Mouse (Mus musculus) cerebellum, postnatal 14 days (tissue): ENCODE results near the gene Lrrc45.
"Not testable (repeated sequence)": the region's sequence is repeated elsewhere in the genome, so short reads cannot be mapped to it uniquely, and the experiment has no call there.

ENCODE experiments used
- DNase-seq, 2 experiments: peaks; one replicate each; pipeline ENCODE4 v3.0.0; 2021; ENCODE audit warnings: mixed read lengths in 2 of 2

Lrrc45 gene

GRCm38 (mm10) chr11:120728530-120729240, 15.0 kb downstream of the Lrrc45 start:
- DNase-seq = no peak

DNA sequence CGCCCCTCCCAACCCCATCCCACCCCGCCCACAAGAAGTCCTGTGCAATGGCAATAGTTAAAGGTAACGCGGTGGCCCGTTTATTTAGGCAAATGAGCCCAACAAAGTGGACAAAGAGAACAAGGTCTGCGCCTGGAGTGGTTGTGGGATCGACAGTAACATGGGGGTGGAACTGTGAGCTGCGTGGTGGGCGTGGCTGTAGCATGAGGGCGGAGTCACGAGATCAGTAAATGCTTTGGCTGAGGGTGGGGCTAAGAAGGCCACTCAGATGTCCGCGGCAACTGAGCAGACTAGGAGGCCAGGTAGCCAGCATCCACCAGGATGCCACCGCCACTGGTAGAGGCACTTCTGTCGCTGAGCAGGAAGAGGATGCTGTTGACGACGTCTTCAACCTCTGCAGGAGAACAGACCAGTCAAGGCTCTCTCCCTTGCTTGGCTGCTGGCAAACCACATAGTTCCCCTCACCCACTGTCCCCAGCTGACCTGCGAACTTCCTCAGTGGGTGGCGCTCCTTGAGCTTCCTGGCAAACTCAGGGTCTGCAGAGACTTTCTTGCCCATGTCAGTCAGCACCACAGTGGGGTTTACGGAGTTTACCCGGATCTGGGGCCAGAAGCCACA, 15.8 kb downstream of the Lrrc45 start:
- not testable (repeated sequence) for DNase-seq

- DNase-seq = no peak
Observed at GRCm38 (mm10) chr11:120730331-120730870, 16.7 kb downstream of the Lrrc45 start.

GRCm38 (mm10) chr11:120731395-120731794, 17.7 kb downstream of the Lrrc45 start:
- no peak for DNase-seq

- DNase-seq = no peak
Observed at GRCm38 (mm10) chr11:120731858-120732680, 18.3 kb downstream of the Lrrc45 start, which contains the start of gene Cbr2. Gene Cbr2 (minus strand): TSS chr11:120732114.

DNA sequence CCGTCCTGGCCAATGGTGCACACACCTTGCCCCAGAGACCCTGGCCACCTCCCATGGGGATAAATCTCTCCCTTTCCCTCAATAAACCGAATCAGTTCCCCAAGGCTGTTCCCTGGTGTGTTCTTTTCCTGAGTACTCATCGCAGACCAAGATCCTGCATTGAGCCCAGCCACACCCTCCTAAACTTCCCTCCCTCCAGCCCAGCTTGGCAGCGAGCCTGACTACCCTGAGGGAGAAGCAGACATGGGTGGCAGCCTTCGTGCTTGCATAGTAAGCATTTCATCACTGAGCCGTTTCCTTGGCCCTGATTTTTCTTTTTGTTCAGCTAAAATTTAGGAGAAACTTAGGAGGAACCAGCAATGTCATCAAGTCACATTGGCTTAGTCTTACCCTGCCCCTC, 19.8 kb downstream of the Lrrc45 start:
- DNase-seq = no peak

- DNase-seq = no peak
Observed at GRCm38 (mm10) chr11:120736424-120736823, 22.7 kb downstream of the Lrrc45 start.

DNA sequence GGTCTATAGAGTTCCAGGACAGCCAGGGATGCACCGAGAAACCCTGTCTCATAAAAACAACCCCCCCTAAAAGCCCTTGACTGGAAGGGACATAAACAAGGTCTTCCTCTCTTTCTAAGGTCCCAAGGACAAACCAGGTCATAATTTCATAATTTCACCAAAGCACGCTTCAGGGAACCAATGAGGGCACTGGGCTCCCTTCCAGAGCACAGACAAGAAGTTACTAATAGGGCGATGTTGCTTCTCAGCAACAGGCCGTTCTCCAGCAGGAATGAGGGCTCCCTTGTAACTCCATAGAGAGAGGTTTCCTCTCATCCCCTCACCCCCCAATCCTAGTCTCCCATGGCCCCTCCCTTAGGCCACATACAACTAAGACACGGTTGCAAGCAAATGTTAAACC, 27.3 kb downstream of the Lrrc45 start:
- DNase-seq = no peak

DNA sequence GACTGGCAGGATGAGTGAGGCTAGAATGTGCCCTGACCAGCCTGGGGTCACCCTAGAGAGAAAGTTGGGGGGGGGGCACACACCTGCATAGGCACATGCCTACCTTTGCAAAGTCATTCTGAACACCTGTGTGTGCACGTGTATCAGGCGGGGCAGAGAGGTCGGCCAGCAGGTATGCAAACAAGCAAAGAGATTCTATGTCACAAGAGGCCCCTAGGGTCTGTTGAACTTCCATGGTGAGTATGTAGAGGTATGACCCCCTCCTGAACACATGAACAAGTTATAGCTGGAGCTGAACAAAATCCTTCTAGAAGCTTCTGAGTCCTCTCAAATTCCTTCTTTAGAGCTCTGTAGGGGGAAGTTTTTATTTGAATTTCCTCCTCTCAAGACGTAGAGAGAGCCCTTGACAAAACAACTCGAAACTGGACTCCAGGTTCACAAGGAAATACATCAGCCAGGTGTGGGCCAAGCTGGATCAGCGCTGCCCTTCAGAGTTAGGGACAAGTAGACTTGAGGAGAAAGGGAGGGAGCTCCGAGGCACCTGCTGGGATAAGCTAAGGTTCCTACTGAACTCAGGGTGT, 30.5 kb downstream of the Lrrc45 start:
- no peak for DNase-seq

- no peak for DNase-seq
Observed at GRCm38 (mm10) chr11:120747974-120748373, 34.2 kb downstream of the Lrrc45 start.

GRCm38 (mm10) chr11:120749430-120749829, 35.7 kb downstream of the Lrrc45 start:
- peak in 1 of 2 experiments; percentile 32 for DNase-seq

DNA sequence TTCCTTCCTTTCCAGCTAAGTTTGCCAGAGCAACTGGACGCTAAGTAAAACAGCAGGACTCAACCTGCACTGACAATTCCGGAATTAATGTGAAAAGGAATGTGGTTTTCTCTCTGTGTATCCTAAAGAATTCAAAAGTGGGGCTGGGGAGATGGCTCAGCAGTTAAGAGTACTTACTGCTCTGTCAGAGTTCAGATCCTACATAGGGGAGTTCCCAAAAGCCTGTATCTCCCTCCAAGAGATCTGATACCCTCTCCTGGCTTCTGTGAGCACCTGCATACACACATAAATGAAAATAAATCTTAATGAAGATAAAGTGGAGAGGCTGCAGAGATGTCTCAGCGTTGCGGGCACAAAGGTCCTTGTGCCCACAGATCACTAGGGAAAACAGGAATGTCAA, 37.9 kb downstream of the Lrrc45 start:
- no peak for DNase-seq

DNA sequence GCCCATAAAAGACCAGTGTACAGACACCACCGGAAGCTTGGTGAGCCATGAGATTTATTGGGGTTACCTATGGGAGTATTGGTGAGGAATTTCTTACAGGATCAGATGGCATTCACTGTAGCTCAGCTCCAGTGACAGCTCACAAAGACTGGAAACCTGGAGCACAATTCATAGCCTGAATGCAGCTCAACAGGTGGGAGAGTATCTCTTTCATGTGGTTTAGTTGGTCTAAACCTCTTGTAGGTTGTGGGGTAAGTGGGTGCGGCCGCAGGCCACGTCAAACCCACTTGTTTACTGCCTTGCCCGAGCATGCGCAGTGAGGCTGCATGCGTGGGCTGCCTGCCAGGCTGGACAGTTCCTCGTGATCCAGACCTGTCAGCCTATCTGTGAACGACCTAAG, 46.5 kb downstream of the Lrrc45 start:
- no peak for DNase-seq

GRCm38 (mm10) chr11:120761811-120762671, 48.3 kb downstream of the Lrrc45 start:
- DNase-seq = no peak

DNA sequence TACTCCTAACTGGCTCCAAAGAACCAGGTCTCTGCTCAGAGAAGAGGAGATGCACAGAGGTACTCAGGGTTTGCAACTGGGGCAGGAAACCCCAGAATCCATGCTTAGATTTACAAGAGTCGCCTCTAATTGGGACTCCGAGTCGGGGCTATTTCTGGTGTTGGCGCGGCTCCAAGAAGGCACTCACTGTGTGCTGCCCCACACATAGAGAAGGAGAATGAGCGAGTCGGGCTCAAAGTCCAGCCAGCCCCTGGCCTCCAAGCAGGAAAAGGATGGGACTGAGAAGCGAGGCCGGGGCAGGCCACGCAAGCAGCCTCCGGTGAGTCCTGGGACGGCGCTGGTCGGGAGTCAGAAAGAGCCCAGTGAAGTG, 48.9 kb downstream of the Lrrc45 start, which contains the start of gene Hmga1b:
TSS of gene Hmga1b (plus strand) at position 123 of the 370 bp plus-strand sequence.
- DNase-seq = not testable (repeated sequence)

DNA sequence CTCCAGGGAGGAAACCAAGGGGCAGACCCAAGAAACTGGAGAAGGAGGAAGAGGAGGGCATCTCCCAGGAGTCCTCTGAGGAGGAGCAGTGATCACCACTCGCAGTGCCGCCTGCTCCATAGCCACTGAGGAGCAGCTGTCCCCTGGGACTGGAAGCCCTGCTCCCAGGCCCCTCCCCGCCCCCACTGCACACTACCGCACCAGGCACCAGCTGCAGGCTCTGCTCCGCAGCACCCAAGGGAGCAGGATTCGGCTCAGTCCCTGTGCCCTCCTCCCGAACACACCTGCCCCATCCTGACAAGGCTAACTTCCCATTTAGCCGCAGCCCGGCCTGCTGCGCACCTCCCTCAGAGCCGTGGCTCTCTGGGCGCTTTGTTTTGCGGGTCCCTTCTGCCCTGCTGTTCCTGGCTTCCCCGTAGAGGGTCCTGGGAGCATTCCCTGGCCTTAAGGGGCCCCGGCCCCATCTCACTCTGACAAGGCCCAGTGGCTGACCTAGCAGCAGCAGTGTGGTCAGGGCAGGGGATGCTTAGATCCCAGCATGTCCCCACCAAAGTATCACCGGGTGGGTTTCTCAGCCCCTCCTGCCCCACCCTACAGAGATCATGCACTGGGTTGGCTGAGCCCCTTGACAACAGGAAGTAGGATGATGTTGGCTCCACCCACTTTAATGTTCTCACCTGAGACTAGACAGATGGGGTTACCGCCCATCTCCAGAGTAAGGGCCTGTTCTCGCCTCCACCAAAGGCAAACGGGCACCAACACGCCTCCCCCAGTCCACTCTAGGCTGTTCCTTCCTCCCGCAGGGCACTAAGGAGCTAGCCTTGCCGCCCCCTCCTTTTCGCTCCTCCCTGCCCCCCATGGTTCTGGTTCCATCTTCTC, 49.6 kb downstream of the Lrrc45 start:
- DNase-seq = not testable (repeated sequence)

DNA sequence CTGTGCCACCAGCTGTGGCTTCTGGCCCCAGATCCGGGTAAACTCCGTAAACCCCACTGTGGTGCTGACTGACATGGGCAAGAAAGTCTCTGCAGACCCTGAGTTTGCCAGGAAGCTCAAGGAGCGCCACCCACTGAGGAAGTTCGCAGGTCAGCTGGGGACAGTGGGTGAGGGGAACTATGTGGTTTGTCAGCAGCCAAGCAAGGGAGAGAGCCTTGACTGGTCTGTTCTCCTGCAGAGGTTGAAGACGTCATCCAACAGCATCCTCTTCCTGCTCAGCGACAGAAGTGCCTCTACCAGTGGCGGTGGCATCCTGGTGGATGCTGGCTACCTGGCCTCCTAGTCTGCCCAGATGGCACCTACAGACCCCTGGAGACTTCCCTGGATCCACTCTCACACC, 53.3 kb downstream of the Lrrc45 start:
- not testable (repeated sequence) for DNase-seq

- DNase-seq = no peak
Observed at GRCm38 (mm10) chr11:120768206-120768605, 54.5 kb downstream of the Lrrc45 start.
